Mouse (Mus musculus): ENCODE measurements around the gene Plppr1. TPM values are rescaled to one million over a fixed set of nuclear protein-coding genes. Genes with fewer than 3 reads are reported as not detected.
"Not testable (repeated sequence)": the region's sequence is repeated elsewhere in the genome, so short reads cannot be mapped to it uniquely, and the experiment has no call there.

The Plppr1 gene
- polyA plus RNA-seq, 1 experiment from 2014 or later = 5.1 TPM

DNA sequence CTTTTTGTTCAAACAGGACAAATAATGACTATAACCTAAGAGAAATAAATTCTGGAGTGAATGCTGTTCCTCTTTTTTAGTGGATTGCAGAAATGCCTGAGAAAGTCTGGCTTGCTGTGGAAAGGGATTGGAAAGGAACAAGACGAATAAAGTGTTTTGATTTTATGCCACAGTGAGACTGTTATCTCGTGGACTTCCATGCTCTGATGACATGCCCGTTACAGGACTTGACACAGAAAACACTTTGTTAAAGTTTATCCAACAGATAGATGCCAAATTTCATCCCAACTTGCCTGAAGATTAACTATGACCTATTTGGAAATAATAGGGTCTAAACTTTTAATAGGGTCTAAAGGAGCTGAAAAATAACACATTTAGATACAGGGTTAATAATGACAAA, 281.0 kb downstream of the Plppr1 start:
- H3K4me1 ChIP-seq; H3K4me2 ChIP-seq; H3K4me3 ChIP-seq; ATAC-seq (ENCODE audit: insufficient number of reproducible peaks, low FRiP score, low TSS enrichment, low read depth); H3K27ac ChIP-seq; H3K27me3 ChIP-seq; H3K9ac ChIP-seq; H3K36me3 ChIP-seq; H3K9me3 ChIP-seq: not testable (repeated sequence)
- WGBS = 73% methylated on average over 3 of the region's 3 CpGs

- not testable (repeated sequence) for H3K9ac ChIP-seq; H3K9me3 ChIP-seq; H3K27me3 ChIP-seq; ATAC-seq (ENCODE audit: insufficient number of reproducible peaks, low FRiP score, low TSS enrichment, low read depth); H3K36me3 ChIP-seq; H3K4me2 ChIP-seq; H3K4me1 ChIP-seq; H3K27ac ChIP-seq; H3K4me3 ChIP-seq
- 41% methylated on average over 1 of the region's 1 CpGs for WGBS
These were observed 288.9 kb downstream of the Plppr1 start for GRCm38 (mm10) chr4:49348001-49348400.

DNA sequence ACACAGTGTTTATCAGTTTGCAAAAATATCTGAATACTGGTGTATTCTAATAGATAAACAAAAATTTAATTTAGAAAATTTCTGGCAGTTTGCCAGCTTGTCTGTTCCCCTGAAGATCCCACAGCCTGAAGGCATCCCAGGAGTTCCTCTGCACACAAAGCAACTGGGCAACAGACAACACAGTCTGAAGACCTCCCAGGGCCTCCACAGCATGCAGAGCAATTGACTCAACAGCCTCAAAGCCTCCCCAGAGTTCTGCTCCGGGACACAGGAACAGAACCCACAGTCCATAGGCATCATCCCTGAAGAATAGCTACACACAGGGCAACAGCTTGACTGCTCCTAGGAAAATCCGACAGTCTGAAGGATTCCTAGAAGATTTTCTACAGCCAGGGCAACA, 289.6 kb downstream of the Plppr1 start:
- no peak overlapping the region for H3K4me2 ChIP-seq
- 66% methylated on average over 2 of the region's 2 CpGs for WGBS
- no peak overlapping the region for H3K9ac ChIP-seq
- no peaks in the 10 kb centered on the region for H3K9me3 ChIP-seq
- H3K27ac ChIP-seq = no peak overlapping the region
- ATAC-seq (ENCODE audit: insufficient number of reproducible peaks, low FRiP score, low TSS enrichment, low read depth) = no peak
- no peaks in the 10 kb centered on the region for H3K36me3 ChIP-seq
- H3K4me1 ChIP-seq = no peaks in the 10 kb centered on the region
- no peaks in the 10 kb centered on the region for H3K27me3 ChIP-seq
- H3K4me3 ChIP-seq = no peak overlapping the region

DNA sequence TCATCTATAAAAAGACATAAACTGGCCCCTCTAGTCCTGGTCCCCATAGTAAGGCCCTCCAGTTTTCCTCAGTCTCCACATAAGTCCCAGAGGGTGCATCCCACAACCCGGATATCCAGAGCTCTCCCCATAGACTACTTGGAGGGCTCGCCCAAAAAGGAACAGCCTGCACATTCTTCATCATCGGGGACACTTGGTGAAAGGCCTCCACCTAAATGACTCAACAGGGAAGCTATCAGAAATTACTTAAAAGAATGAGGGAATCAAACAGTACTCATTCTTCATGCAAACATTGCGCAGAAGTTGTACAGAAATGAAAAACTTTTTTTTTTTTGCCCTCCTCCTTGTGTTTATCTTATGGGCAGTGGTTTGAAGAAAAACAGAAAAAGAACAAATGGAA, 291.4 kb downstream of the Plppr1 start:
- Histone ChIP-seq H3K4me3 (no peak overlapping the region), H3K9me3 (no peaks in the 10 kb centered on the region), H3K9ac (no peak overlapping the region), H3K4me1 (no peaks in the 10 kb centered on the region), H3K27me3 (no peaks in the 10 kb centered on the region), H3K36me3 (no peaks in the 10 kb centered on the region), H3K27ac (no peak overlapping the region), H3K4me2 (no peak overlapping the region)
- 81% methylated on average over 4 of the region's 4 CpGs for WGBS
- ATAC-seq (ENCODE audit: insufficient number of reproducible peaks, low FRiP score, low TSS enrichment, low read depth) = no peak

- WGBS = 67% methylated on average over 2 of the region's 2 CpGs
- H3K9ac ChIP-seq = no peak overlapping the region
- H3K9me3 ChIP-seq = no peaks in the 10 kb centered on the region
- no peaks in the 10 kb centered on the region for H3K36me3 ChIP-seq
- H3K4me3 ChIP-seq = no peak overlapping the region
- no peak overlapping the region for H3K27ac ChIP-seq
- no peak for ATAC-seq (ENCODE audit: insufficient number of reproducible peaks, low FRiP score, low TSS enrichment, low read depth)
- H3K27me3 ChIP-seq = no peaks in the 10 kb centered on the region
- no peaks in the 10 kb centered on the region for H3K4me1 ChIP-seq
- no peak overlapping the region for H3K4me2 ChIP-seq
These were observed 298.0 kb downstream of the Plppr1 start for GRCm38 (mm10) chr4:49357097-49357496.

GRCm38 (mm10) chr4:49368046-49368445, 309.0 kb downstream of the Plppr1 start:
- not testable (repeated sequence) for H3K9ac ChIP-seq; ATAC-seq (ENCODE audit: insufficient number of reproducible peaks, low FRiP score, low TSS enrichment, low read depth); H3K36me3 ChIP-seq; H3K4me2 ChIP-seq; H3K27me3 ChIP-seq; H3K27ac ChIP-seq; H3K9me3 ChIP-seq; H3K4me1 ChIP-seq; H3K4me3 ChIP-seq
- WGBS = 81% methylated on average over 3 of the region's 3 CpGs

- 70% methylated on average over 2 of the region's 2 CpGs for WGBS
- not testable (repeated sequence) for H3K4me1 ChIP-seq; H3K9ac ChIP-seq; H3K27me3 ChIP-seq; H3K36me3 ChIP-seq; H3K4me3 ChIP-seq; ATAC-seq (ENCODE audit: insufficient number of reproducible peaks, low FRiP score, low TSS enrichment, low read depth); H3K27ac ChIP-seq; H3K9me3 ChIP-seq; H3K4me2 ChIP-seq
These were observed 324.7 kb downstream of the Plppr1 start for GRCm38 (mm10) chr4:49383576-49384318.

DNA sequence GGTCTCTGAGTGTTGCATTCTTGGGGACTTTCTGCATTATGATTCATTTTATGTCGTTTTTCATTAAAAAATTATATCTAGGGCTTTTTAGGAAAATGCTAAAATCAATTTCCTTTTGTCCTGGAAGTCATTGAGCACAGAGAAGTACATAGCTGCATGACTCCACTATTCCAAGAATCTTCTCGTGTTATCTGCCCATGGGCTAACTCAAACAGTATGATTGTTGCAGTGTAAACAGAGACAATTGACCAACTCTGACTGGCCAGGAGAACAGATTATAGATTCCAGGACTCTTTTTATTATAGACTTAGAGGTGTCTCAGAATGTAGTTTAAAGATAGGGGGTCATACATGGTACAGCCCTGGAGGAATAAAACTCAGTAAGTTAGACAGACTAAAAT, 327.8 kb downstream of the Plppr1 start:
- no peak overlapping the region for H3K4me3 ChIP-seq
- H3K4me2 ChIP-seq = no peak overlapping the region
- ATAC-seq (ENCODE audit: insufficient number of reproducible peaks, low FRiP score, low TSS enrichment, low read depth) = no peak
- no peaks in the 10 kb centered on the region for H3K9me3 ChIP-seq
- H3K36me3 ChIP-seq = no peaks in the 10 kb centered on the region
- no peak overlapping the region for H3K27ac ChIP-seq
- no peak overlapping the region for H3K9ac ChIP-seq
- no peaks in the 10 kb centered on the region for H3K4me1 ChIP-seq
- WGBS = 39% methylated on average over 2 of the region's 2 CpGs
- H3K27me3 ChIP-seq = no peaks in the 10 kb centered on the region

Data from limb, embryonic 15.5 days (tissue).